Mouse (Mus musculus) brain, embryonic 14.5 days (tissue): ENCODE measurements around the gene Sema3d. TPM values are rescaled to one million over a fixed set of nuclear protein-coding genes. Genes with fewer than 3 reads are reported as not detected.

Experiments used
- DNase-seq: peaks from one replicate; pipeline ENCODE4 v3.0.0-alpha.2; 2011; ENCODE audit warnings: low read depth
- CTCF ChIP-seq: fragments of 200-500 bp; IDR thresholded peaks from 2 replicates; pipeline ENCODE4 v1.5.1; 2012; ENCODE audit warnings: inconsistent platforms, mild to moderate bottlenecking, moderate library complexity, borderline replicate concordance; ENCODE audit not compliant: insufficient read depth, insufficient read length; ENCODE audit errors: extremely low read depth
- POLR2A ChIP-seq: fragments of 200-500 bp; IDR thresholded peaks from 2 replicates; pipeline ENCODE4 v1.6.1; 2012; ENCODE audit warnings: mild to moderate bottlenecking, inconsistent platforms, borderline replicate concordance; ENCODE audit not compliant: poor library complexity, insufficient read depth, insufficient read length, severe bottlenecking; ENCODE audit errors: extremely low read depth
- polyA plus RNA-seq: library from polyadenylated mRNA; depleted of rRNA; stranded (reverse); fragments of >200 nt; gene quantifications from 2 replicates; pipeline ENCODE4 v1.2.3, GENCODE M21; 2012; rRNA removed

The Sema3d gene
- polyA plus RNA-seq: 1.00 and 1.7 TPM in 2 replicates

DNA sequence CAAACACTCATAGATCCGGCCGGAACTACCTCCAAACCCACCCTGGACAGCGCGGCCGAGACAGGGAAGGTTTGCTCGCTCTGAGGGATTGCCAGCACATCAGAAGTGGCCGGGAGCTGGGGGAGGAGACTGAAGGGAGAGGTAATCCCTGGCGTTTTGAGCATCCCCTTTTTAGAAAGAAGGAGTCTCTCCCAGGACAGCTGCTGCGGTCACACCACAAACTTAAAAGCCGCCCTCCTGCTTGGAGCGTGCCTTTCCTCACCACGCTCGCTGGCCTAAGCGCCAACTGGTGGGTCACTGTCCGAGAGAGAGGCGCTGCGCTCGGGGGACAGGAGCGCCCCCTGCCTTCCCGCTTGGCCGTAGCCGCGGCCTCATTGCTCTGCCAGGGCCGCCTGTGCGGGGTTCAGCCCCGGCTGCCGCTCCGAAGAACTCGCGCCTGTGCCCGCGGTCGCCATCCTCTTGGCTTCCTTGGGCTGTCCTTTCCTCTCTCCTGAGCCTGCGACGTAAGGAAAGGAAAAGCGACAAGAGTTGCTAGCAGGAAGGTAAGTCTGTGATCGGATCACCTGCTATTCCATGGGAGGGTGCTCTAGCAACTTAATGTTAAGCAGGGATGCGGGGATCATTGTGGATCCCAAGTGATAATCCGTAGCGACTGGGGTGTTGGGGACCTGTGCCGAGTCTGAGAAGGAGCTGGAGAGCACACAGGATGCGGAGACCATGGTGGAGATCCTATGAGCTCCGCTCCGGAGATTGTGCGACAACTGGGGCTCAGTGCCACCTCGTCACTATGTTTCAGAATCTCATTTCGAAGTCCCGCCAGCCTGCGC is at the start of gene Sema3d:
Gene Sema3d, plus strand, starts transcription at position 253 of the 827 bp plus-strand sequence.
- DNase-seq: peak; percentile 83
- no peak for TF ChIP-seq POLR2A
- peak; percentile 78 for TF ChIP-seq CTCF

DNA sequence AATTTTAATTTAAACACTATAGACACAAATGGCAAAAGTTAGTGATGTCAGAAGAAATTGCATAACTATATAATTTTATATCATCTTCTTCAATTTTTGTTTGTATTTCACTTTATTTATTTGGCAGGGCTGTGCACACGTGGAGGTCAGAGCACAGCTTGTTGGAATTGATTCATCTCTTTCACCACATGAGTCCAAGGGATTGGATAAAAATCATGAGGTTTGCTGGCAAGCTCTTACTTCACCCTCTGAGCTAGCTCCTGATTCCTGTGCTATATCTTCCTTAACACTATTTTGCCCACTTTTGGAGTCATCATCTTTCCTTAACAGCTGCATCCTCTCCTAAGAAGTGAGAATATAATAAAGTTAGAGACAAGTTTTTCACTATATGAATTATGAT is 5.9 kb upstream of the Sema3d start:
- no peak for DNase-seq
- TF ChIP-seq CTCF: no peak
- TF ChIP-seq POLR2A: no peak

DNA sequence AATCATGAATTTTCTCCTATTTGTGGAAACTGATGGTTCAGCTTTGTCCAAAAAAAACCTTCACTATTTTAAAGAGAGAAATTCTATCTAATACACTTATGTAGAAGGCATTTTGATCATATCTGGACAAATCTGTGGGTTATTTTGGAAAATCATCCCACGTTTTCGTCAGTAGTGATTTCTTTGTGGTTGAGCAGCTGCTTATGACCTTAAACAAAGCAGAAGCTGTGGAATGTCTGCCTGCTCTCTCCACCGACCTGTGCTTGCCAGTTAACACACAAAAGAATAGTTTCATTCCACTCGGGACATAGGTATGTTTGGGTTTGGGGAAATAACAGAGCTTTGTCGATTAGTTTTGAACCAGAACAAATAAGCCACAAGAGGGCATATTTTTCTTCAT is 4.3 kb upstream of the Sema3d start:
- TF ChIP-seq POLR2A (no peak), CTCF (no peak)
- no peak for DNase-seq

DNA sequence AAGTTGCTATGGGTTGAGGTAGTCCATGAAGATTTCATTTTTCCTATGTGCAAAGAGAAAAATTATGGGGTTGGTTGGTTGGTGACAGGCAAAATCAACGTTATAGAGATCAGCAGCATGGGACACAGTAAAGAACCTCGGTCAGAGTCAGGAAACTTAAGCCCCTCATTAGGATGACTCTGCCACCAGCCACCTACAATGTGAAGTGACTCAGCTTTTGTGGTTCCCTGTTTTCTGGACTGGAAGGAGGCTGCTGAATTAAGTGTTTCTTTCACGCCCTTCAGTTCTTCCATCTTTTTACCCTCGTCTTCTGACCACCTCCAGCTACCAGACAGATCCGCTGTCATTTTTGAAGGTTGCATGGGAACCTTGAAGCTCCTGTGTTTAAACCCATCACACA is 1.2 kb upstream of the Sema3d start:
- DNase-seq: no peak
- TF ChIP-seq CTCF (no peak), POLR2A (no peak)

DNA sequence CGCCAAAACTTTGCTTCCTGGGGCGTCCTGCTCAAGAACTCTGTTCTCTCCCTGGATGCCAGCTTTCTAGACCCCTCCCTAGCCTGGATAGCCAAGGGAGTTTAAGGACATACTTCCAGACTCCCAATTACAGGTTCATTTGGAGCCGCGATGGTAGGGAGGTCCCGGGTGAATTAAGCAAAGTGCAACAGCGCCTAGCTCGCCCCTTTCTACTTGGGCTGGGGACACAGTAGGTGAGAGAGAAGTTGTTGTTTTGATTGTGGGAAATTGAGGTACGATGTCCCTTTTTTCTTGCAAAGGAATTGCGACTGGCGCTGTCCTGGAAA is 738 bp downstream of the Sema3d start:
- TF ChIP-seq POLR2A: no peak
- TF ChIP-seq CTCF: no peak
- no peak for DNase-seq

- TF ChIP-seq POLR2A (no peak), CTCF (no peak)
- peak; percentile 5 for DNase-seq
These were observed 9.5 kb downstream of the Sema3d start for GRCm38 (mm10) chr5:12392667-12393066.

GRCm38 (mm10) chr5:12399271-12399670 is 16.1 kb downstream of the Sema3d start:
- no peak for DNase-seq
- TF ChIP-seq CTCF (no peak), POLR2A (no peak)

GRCm38 (mm10) chr5:12404229-12404628 is 21.0 kb downstream of the Sema3d start:
- DNase-seq: no peak
- TF ChIP-seq POLR2A: no peak
- TF ChIP-seq CTCF: no peak

DNA sequence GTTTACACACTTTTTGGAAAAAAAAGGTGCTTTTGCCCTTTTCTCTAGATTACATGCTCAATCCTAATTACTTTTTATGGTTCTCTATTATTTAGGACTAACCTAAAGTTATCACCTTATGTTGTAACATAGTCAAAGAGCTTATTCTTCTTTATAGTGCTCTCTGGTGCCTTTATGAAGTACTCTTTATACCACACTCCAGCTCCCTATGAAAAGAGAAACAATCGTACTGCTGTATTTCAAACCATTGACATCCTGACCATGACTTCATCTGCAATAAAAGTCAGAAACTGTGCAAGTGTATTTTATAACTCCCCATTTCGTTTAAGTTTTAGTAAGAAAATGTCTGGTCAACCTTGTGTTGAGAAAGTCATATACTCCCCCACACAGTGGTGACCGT is 29.4 kb downstream of the Sema3d start:
- DNase-seq: no peak
- TF ChIP-seq POLR2A: no peak
- no peak for TF ChIP-seq CTCF

DNA sequence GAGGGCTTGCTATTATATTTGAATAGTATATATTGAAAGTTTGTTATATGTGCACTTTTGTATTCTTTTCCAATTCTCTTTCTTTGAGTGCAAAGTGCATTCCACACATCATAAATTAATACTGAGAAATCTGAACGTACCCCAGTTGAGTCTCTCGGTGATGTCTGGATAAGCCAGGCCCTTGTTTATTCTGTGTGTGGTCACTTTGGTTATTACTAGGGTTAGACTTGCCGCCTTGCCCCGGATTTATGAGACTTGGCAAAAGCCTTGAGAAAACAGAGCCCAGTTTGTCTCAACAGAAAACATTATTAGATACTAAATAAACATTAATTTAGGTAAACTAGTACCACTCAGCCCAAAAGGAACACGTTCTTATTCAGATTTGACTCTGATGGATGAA is 40.1 kb downstream of the Sema3d start:
- no peak for DNase-seq
- TF ChIP-seq POLR2A: no peak
- TF ChIP-seq CTCF: no peak

- DNase-seq: no peak
- TF ChIP-seq CTCF (no peak), POLR2A (no peak)
These were observed 58.6 kb downstream of the Sema3d start for GRCm38 (mm10) chr5:12441737-12442136.
